Mouse (Mus musculus): Measurements from ENCODE around the gene Calu. TPM values are rescaled to one million over a fixed set of nuclear protein-coding genes. Genes with fewer than 3 reads are reported as not detected.
"Not testable (repeated sequence)": the region's sequence is repeated elsewhere in the genome, so short reads cannot be mapped to it uniquely, and the experiment has no call there.

Gene Calu
- polyA plus RNA-seq, 1 experiment from 2014 or later: 181 TPM

DNA sequence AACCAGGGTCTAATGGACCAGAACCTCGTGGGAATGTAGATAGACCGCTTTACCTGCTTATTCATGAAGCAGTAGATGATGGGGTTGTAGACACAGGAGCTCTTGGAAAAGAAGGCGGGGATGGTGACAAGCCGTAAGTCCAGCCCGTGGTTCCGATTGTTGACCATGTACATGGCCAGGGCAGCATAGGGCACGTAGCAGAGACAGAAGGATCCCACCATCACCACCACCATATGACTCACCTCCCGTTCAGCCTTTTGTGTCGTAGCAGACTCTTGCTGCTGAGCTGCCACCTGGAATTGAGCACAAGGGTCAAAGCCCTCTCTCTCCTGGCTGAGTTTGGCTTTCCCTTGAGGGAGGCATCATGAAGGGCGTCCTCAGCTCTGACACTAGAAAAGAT is 30.8 kb downstream of the Calu start:
- no peaks in the 10 kb centered on the region for H3K27me3 ChIP-seq (ENCODE audit: control insufficient read depth, insufficient read depth, low read length)
- no peak overlapping the region for H3K27ac ChIP-seq (replicated peaks; ENCODE audit: low read depth, low read length)
- 95% methylated on average over 10 of the region's 10 CpGs for whole genome bisulfite sequencing
- DNase-seq: no peak
- ATAC-seq (ENCODE audit: low FRiP score, low TSS enrichment): no peak
- H3K4me1 ChIP-seq (ENCODE audit: control insufficient read depth, insufficient read depth, low read length): no peaks in the 10 kb centered on the region
- no peaks in the 10 kb centered on the region for H3K9me3 ChIP-seq (ENCODE audit: control insufficient read depth, low read length)
- no peak overlapping the region for H3K4me3 ChIP-seq (replicated peaks; ENCODE audit: low read depth, low read length)
- no peak overlapping the region for H3K9ac ChIP-seq (replicated peaks; ENCODE audit: low read length)
- H3K36me3 ChIP-seq (ENCODE audit: control insufficient read depth, insufficient read depth, low read length): peaks cover 43% of the 10 kb centered on the region
- H3K4me2 ChIP-seq (ENCODE audit: low read length): no peak overlapping the region

- WGBS: 98% methylated on average over 6 of the region's 6 CpGs
- DNase-seq (no peak), ATAC-seq (ENCODE audit: low FRiP score, low TSS enrichment) (no peak)
- H3K36me3 ChIP-seq (ENCODE audit: control insufficient read depth, insufficient read depth, low read length): peaks cover 31% of the 10 kb centered on the region
- no peak overlapping the region for H3K4me2 ChIP-seq (ENCODE audit: low read length)
- no peaks in the 10 kb centered on the region for H3K4me1 ChIP-seq (ENCODE audit: control insufficient read depth, insufficient read depth, low read length)
- H3K9me3 ChIP-seq (ENCODE audit: control insufficient read depth, low read length): no peaks in the 10 kb centered on the region
- H3K27ac ChIP-seq (replicated peaks; ENCODE audit: low read depth, low read length): no peak overlapping the region
- no peak overlapping the region for H3K9ac ChIP-seq (replicated peaks; ENCODE audit: low read length)
- H3K4me3 ChIP-seq (replicated peaks; ENCODE audit: low read depth, low read length): no peak overlapping the region
- H3K27me3 ChIP-seq (ENCODE audit: control insufficient read depth, insufficient read depth, low read length): no peaks in the 10 kb centered on the region
These were observed 32.1 kb downstream of the Calu start for GRCm38 (mm10) chr6:29379954-29380353.

DNA sequence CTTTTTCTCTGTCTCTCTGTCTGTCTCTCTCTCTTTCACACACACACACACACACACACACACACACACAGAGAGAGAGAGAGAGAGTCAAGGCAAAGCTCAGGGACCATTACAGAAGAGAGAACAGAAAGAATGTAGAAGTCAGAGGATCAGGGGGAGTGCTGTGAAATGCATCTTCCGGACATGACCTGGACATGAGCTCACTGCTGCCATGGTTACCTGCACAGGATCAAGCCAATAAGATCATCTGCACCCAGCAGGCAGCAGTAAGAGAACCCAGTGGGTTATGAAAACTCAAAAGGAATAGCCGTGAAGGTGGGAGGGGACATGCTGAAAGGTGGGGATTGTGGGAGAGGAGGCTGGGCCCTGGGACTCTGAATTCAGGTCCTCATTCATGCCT is 34.6 kb downstream of the Calu start:
- Histone ChIP-seq H3K4me3 (replicated peaks; ENCODE audit: low read depth, low read length) (no peak overlapping the region), H3K9ac (replicated peaks; ENCODE audit: low read length) (no peak overlapping the region), H3K27ac (replicated peaks; ENCODE audit: low read depth, low read length) (no peak overlapping the region), H3K4me1 (ENCODE audit: control insufficient read depth, insufficient read depth, low read length) (no peaks in the 10 kb centered on the region), H3K4me2 (ENCODE audit: low read length) (no peak overlapping the region), H3K9me3 (ENCODE audit: control insufficient read depth, low read length) (no peaks in the 10 kb centered on the region), H3K27me3 (ENCODE audit: control insufficient read depth, insufficient read depth, low read length) (no peaks in the 10 kb centered on the region), H3K36me3 (ENCODE audit: control insufficient read depth, insufficient read depth, low read length) (peaks cover 6% of the 10 kb centered on the region; the same call in 1 of the 2 replicates)
- no peak for ATAC-seq (ENCODE audit: low FRiP score, low TSS enrichment)
- no peak for DNase-seq
- WGBS: 31% methylated on average over 2 of the region's 2 CpGs

GRCm38 (mm10) chr6:29388052-29388518 is 40.2 kb downstream of the Calu start, which contains the start of gene Opn1sw:
Gene Opn1sw (minus strand): TSS chr6:29388468.
- Histone ChIP-seq H3K27me3 (ENCODE audit: control insufficient read depth, insufficient read depth, low read length) (no peaks in the 10 kb centered on the region), H3K9me3 (ENCODE audit: control insufficient read depth, low read length) (no peaks in the 10 kb centered on the region), H3K4me2 (ENCODE audit: low read length) (no peak within 1 kb of the TSS), H3K9ac (replicated peaks; ENCODE audit: low read length) (0 out of 2 replicates have a peak within 1 kb of the TSS, but pooled peaks have one; percentile 23), H3K27ac (replicated peaks; ENCODE audit: low read depth, low read length) (no peak within 1 kb of the TSS), H3K36me3 (ENCODE audit: control insufficient read depth, insufficient read depth, low read length) (no peaks in the 10 kb centered on the region), H3K4me1 (ENCODE audit: control insufficient read depth, insufficient read depth, low read length) (no peaks in the 10 kb centered on the region), H3K4me3 (replicated peaks; ENCODE audit: low read depth, low read length) (no peak within 1 kb of the TSS)
- DNase-seq (no peak), ATAC-seq (ENCODE audit: low FRiP score, low TSS enrichment) (no peak)
- 4% methylated on average over 12 of the region's 12 CpGs for WGBS

GRCm38 (mm10) chr6:29388606-29389080 is 40.8 kb downstream of the Calu start:
- DNase-seq (peak; percentile 70), ATAC-seq (ENCODE audit: low FRiP score, low TSS enrichment) (peak; percentile 60; the same call in 1 of the 2 replicates)
- Histone ChIP-seq H3K4me2 (ENCODE audit: low read length) (no peak overlapping the region), H3K9me3 (ENCODE audit: control insufficient read depth, low read length) (no peaks in the 10 kb centered on the region), H3K36me3 (ENCODE audit: control insufficient read depth, insufficient read depth, low read length) (no peaks in the 10 kb centered on the region), H3K27ac (replicated peaks; ENCODE audit: low read depth, low read length) (no peak overlapping the region), H3K4me3 (replicated peaks; ENCODE audit: low read depth, low read length) (no peak overlapping the region), H3K27me3 (ENCODE audit: control insufficient read depth, insufficient read depth, low read length) (no peaks in the 10 kb centered on the region), H3K4me1 (ENCODE audit: control insufficient read depth, insufficient read depth, low read length) (no peaks in the 10 kb centered on the region), H3K9ac (replicated peaks; ENCODE audit: low read length) (no peak overlapping the region)
- 14% methylated on average over 11 of the region's 11 CpGs for WGBS

DNA sequence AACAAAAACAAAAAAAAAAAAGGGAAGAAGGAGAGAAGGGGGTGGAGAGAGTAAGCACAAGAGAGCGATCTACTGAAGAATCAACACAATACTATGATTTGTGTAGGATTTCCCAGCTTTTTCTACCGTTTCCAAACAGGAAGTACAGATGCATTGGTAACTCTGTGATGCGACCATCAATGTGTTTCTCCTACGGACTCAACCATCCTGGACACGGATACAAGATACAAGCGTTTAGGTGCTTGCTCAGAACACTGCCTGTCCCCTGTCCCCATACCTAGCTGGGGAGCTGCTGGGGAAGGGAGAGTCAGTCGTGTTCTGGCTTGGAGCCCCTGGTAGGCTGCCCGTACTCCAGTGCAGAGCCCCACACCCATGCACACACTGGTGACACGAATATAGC is 41.6 kb downstream of the Calu start:
- WGBS: 60% methylated on average over 9 of the region's 9 CpGs
- no peaks in the 10 kb centered on the region for H3K36me3 ChIP-seq (ENCODE audit: control insufficient read depth, insufficient read depth, low read length)
- no peak for ATAC-seq (ENCODE audit: low FRiP score, low TSS enrichment)
- no peak overlapping the region for H3K9ac ChIP-seq (replicated peaks; ENCODE audit: low read length)
- no peaks in the 10 kb centered on the region for H3K4me1 ChIP-seq (ENCODE audit: control insufficient read depth, insufficient read depth, low read length)
- H3K27ac ChIP-seq (replicated peaks; ENCODE audit: low read depth, low read length): no peak overlapping the region
- DNase-seq: no peak
- H3K4me2 ChIP-seq (ENCODE audit: low read length): no peak overlapping the region
- no peak overlapping the region for H3K4me3 ChIP-seq (replicated peaks; ENCODE audit: low read depth, low read length)
- H3K9me3 ChIP-seq (ENCODE audit: control insufficient read depth, low read length): no peaks in the 10 kb centered on the region
- H3K27me3 ChIP-seq (ENCODE audit: control insufficient read depth, insufficient read depth, low read length): no peaks in the 10 kb centered on the region

- not testable (repeated sequence) for ATAC-seq (ENCODE audit: low FRiP score, low TSS enrichment); H3K4me2 ChIP-seq (ENCODE audit: low read length)
- WGBS: 78% methylated on average over 1 of the region's 1 CpGs
These were observed 42.6 kb downstream of the Calu start for GRCm38 (mm10) chr6:29390500-29390899.

GRCm38 (mm10) chr6:29391241-29391640 is 43.4 kb downstream of the Calu start:
- H3K4me1 ChIP-seq (ENCODE audit: control insufficient read depth, insufficient read depth, low read length); H3K27ac ChIP-seq (replicated peaks; ENCODE audit: low read depth, low read length); H3K4me2 ChIP-seq (ENCODE audit: low read length); DNase-seq; ATAC-seq (ENCODE audit: low FRiP score, low TSS enrichment); H3K9me3 ChIP-seq (ENCODE audit: control insufficient read depth, low read length); H3K36me3 ChIP-seq (ENCODE audit: control insufficient read depth, insufficient read depth, low read length); H3K27me3 ChIP-seq (ENCODE audit: control insufficient read depth, insufficient read depth, low read length); H3K4me3 ChIP-seq (replicated peaks; ENCODE audit: low read depth, low read length); H3K9ac ChIP-seq (replicated peaks; ENCODE audit: low read length): not testable (repeated sequence)
- 75% methylated on average over 8 of the region's 8 CpGs for WGBS

More at GRCm38 (mm10) chr6:29390500-29390899, 42.6 kb downstream of the Calu start:
- not testable (repeated sequence) for H3K27me3 ChIP-seq (ENCODE audit: control insufficient read depth, insufficient read depth, low read length); DNase-seq; H3K27ac ChIP-seq (replicated peaks; ENCODE audit: low read depth, low read length); H3K4me3 ChIP-seq (replicated peaks; ENCODE audit: low read depth, low read length); H3K4me1 ChIP-seq (ENCODE audit: control insufficient read depth, insufficient read depth, low read length); H3K9ac ChIP-seq (replicated peaks; ENCODE audit: low read length); H3K36me3 ChIP-seq (ENCODE audit: control insufficient read depth, insufficient read depth, low read length); H3K9me3 ChIP-seq (ENCODE audit: control insufficient read depth, low read length)

DNA sequence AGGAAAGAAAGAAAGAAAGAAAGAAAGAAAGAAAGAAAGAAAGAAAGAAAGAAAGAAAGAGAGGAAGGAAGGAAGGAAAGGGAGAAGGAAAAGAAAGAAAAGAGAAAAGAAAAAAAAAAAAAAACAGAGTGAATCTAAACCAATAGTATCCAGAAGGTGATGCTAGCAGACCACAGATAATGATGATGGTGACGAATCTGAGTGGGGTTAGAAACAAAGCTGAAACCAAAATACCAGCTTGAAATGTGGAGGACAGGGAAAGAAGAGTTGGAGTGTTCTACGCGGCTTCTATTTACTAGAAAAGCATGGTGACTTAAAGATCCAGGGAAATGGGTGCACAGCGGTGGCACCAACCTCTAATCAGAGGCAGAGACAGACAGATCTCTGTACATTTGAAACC is 43.9 kb downstream of the Calu start:
- Histone ChIP-seq H3K4me1 (ENCODE audit: control insufficient read depth, insufficient read depth, low read length) (peaks cover 5% of the 10 kb centered on the region; the same call in 1 of the 2 replicates), H3K4me3 (replicated peaks; ENCODE audit: low read depth, low read length) (no peak overlapping the region), H3K27me3 (ENCODE audit: control insufficient read depth, insufficient read depth, low read length) (no peaks in the 10 kb centered on the region), H3K27ac (replicated peaks; ENCODE audit: low read depth, low read length) (no peak overlapping the region), H3K36me3 (ENCODE audit: control insufficient read depth, insufficient read depth, low read length) (no peaks in the 10 kb centered on the region), H3K9ac (replicated peaks; ENCODE audit: low read length) (no peak overlapping the region), H3K9me3 (ENCODE audit: control insufficient read depth, low read length) (no peaks in the 10 kb centered on the region), H3K4me2 (ENCODE audit: low read length) (no peak overlapping the region)
- DNase-seq (no peak), ATAC-seq (ENCODE audit: low FRiP score, low TSS enrichment) (no peak)
- WGBS: 71% methylated on average over 4 of the region's 4 CpGs

Measured in midbrain, embryonic 14.5 days (tissue).